Mouse (Mus musculus) lung, embryonic 14.5 days (tissue): ENCODE measurements around the gene Cr2. TPM values are rescaled to one million over a fixed set of nuclear protein-coding genes. Genes with fewer than 3 reads are reported as not detected.
"Not testable (repeated sequence)": the region's sequence is repeated elsewhere in the genome, so short reads cannot be mapped to it uniquely, and the experiment has no call there.

Experiments used
- ATAC-seq: fragments of 200-750 bp; cut with Nextera tagmentation; 2 replicates; pipeline ENCODE4 v1.8.0; 2017; ENCODE audit warnings: mild to moderate bottlenecking, moderate TSS enrichment, moderate library complexity; ENCODE audit not compliant: insufficient read depth
- DNase-seq: peaks from one replicate; pipeline ENCODE4 v3.0.0-alpha.2; 2015
- H3K27ac ChIP-seq: fragments of 300-500 bp; sonication (generic); 2 replicates; pipeline ENCODE4 v1.5.1; 2014; ENCODE audit warnings: low read depth, mild to moderate bottlenecking, moderate library complexity
- H3K27me3 ChIP-seq: fragments of 300-500 bp; sonication (generic); 2 replicates; pipeline ENCODE4 v1.6.1; 2014; ENCODE audit warnings: low read length, control low read depth; ENCODE audit not compliant: insufficient read depth
- H3K36me3 ChIP-seq: fragments of 300-500 bp; sonication (generic); 2 replicates; pipeline ENCODE4 v1.6.1; 2014; ENCODE audit warnings: control low read depth; ENCODE audit not compliant: insufficient read depth
- H3K4me1 ChIP-seq: fragments of 300-500 bp; sonication (generic); 2 replicates; pipeline ENCODE4 v1.6.1; 2014; ENCODE audit warnings: antibody characterized with exemption, control low read depth; ENCODE audit not compliant: insufficient read depth
- H3K4me2 ChIP-seq: fragments of 300-500 bp; sonication (generic); 2 replicates; pipeline ENCODE4 v1.6.1; 2014; ENCODE audit warnings: mild to moderate bottlenecking
- H3K4me3 ChIP-seq: fragments of 300-500 bp; sonication (generic); 2 replicates; pipeline ENCODE4 v1.5.1; 2014; ENCODE audit warnings: low read depth, low read length
- H3K9ac ChIP-seq: fragments of 300-500 bp; sonication (generic); 2 replicates; pipeline ENCODE4 v1.6.1; 2014
- H3K9me3 ChIP-seq: fragments of 300-500 bp; sonication (generic); 2 replicates; pipeline ENCODE4 v1.6.1; 2016; ENCODE audit warnings: low read depth, low read length, control low read depth
- CTCF ChIP-seq: IDR thresholded peaks from 2 replicates; pipeline ENCODE4 v1.5.1; 2016; ENCODE audit warnings: antibody characterized with exemption, low read depth
- WGBS: fragments of 180-500 bp; shearing (Covaris S2); extraction: QIAGEN DNeasy Blood & Tissue Kit; methylation state at CpG from one replicate; pipeline ENCODE4 v1.1.7; 2014; 5-methylcytosine and 5-hydroxymethylcytosine counted together
- polyA plus RNA-seq: library from polyadenylated mRNA; unstranded; fragments of >200 nt; fragmentation: Nextera tagmentation; extraction: Ambion mirVana; gene quantifications from 2 replicates; pipeline ENCODE4 v1.2.1, GENCODE M21; 2014

The Cr2 gene
- 0.20 and 0.39 TPM in 2 replicates for polyA plus RNA-seq

- Histone ChIP-seq H3K4me2 (peak within 1 kb of the TSS; percentile 52), H3K27me3 (no peaks in the 10 kb centered on the region), H3K27ac (no peak within 1 kb of the TSS), H3K9me3 (no peaks in the 10 kb centered on the region), H3K4me3 (0 out of 2 replicates have a peak within 1 kb of the TSS, but pooled peaks have one; percentile 6), H3K36me3 (no peaks in the 10 kb centered on the region), H3K4me1 (no peaks in the 10 kb centered on the region), H3K9ac (0 out of 2 replicates have a peak within 1 kb of the TSS, but pooled peaks have one; percentile 22)
- peak; percentile 99 for ATAC-seq
- 6% methylated on average over 20 of the region's 20 CpGs for WGBS
- TF ChIP-seq CTCF = peak; percentile 50
- peak; percentile 81 for DNase-seq
Observed at GRCm38 (mm10) chr1:195175980-195176931, at the start of gene Cr2. Gene Cr2, minus strand, starts transcription at chr1:195176716.

- Histone ChIP-seq H3K4me1 (no peaks in the 10 kb centered on the region), H3K9ac (no peak overlapping the region), H3K9me3 (no peaks in the 10 kb centered on the region), H3K27ac (no peak overlapping the region), H3K4me2 (no peak overlapping the region), H3K4me3 (no peak overlapping the region), H3K27me3 (no peaks in the 10 kb centered on the region), H3K36me3 (no peaks in the 10 kb centered on the region)
- WGBS = 50% methylated on average over 2 of the region's 2 CpGs
- TF ChIP-seq CTCF = no peak
- DNase-seq (no peak), ATAC-seq (no peak)
Observed at GRCm38 (mm10) chr1:195221781-195222180, 45.3 kb upstream of the Cr2 start.

- not testable (repeated sequence) for DNase-seq, H3K4me2 ChIP-seq, ATAC-seq, H3K27me3 ChIP-seq, H3K9ac ChIP-seq, H3K4me1 ChIP-seq, H3K36me3 ChIP-seq, H3K9me3 ChIP-seq, H3K4me3 ChIP-seq, H3K27ac ChIP-seq
- 56% methylated on average over 19 of the region's 19 CpGs for WGBS
Observed at GRCm38 (mm10) chr1:195212851-195213250, 36.3 kb upstream of the Cr2 start.

GRCm38 (mm10) chr1:195184746-195185145, 8.2 kb upstream of the Cr2 start:
- TF ChIP-seq CTCF = no peak
- no peak overlapping the region for H3K9ac ChIP-seq
- H3K9me3 ChIP-seq = no peaks in the 10 kb centered on the region
- no peaks in the 10 kb centered on the region for H3K27me3 ChIP-seq
- ATAC-seq (no peak), DNase-seq (no peak)
- no peak overlapping the region for H3K4me3 ChIP-seq
- H3K27ac ChIP-seq = no peak overlapping the region
- no peaks in the 10 kb centered on the region for H3K4me1 ChIP-seq
- H3K36me3 ChIP-seq = no peaks in the 10 kb centered on the region
- no peak overlapping the region for H3K4me2 ChIP-seq

- no peaks in the 10 kb centered on the region for H3K9me3 ChIP-seq
- 65% methylated on average over 9 of the region's 9 CpGs for WGBS
- H3K4me3 ChIP-seq = no peak overlapping the region
- H3K27me3 ChIP-seq = no peaks in the 10 kb centered on the region
- H3K27ac ChIP-seq = no peak overlapping the region
- ATAC-seq (no peak), DNase-seq (no peak)
- no peaks in the 10 kb centered on the region for H3K36me3 ChIP-seq
- H3K9ac ChIP-seq = no peak overlapping the region
- TF ChIP-seq CTCF = no peak
- no peaks in the 10 kb centered on the region for H3K4me1 ChIP-seq
- no peak overlapping the region for H3K4me2 ChIP-seq
Observed at GRCm38 (mm10) chr1:195164996-195165755, 11.3 kb downstream of the Cr2 start.

DNA sequence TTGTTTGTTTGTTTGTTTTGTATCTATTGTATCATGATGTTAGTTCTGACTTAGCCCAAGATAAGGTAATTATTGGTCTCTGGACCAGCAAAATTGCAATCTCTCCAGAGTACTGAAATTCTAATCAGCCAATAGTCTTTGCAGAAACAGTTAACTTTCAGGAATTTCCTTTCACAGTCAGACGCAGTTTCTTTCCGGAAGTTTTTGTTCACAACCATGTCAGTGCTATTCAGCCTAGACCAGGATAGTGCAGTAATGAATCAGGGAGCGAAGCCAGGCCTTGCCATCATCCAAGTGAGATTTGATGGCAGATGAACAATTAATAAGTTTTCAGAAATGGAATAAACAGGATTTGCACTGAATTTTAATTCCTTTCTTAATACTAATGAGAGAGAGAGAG, 44.4 kb downstream of the Cr2 start:
- Histone ChIP-seq H3K36me3 (peaks cover 10% of the 10 kb centered on the region), H3K27me3 (no peaks in the 10 kb centered on the region), H3K4me3 (peak overlapping the region; percentile 64), H3K4me1 (no peaks in the 10 kb centered on the region), H3K9me3 (no peaks in the 10 kb centered on the region), H3K9ac (no peak overlapping the region), H3K4me2 (peak overlapping the region; percentile 78), H3K27ac (peak overlapping the region; percentile 99; the same call in 1 of the 2 replicates)
- TF ChIP-seq CTCF = no peak
- DNase-seq = peak; percentile 57
- WGBS = 24% methylated on average over 3 of the region's 3 CpGs
- no peak for ATAC-seq

DNA sequence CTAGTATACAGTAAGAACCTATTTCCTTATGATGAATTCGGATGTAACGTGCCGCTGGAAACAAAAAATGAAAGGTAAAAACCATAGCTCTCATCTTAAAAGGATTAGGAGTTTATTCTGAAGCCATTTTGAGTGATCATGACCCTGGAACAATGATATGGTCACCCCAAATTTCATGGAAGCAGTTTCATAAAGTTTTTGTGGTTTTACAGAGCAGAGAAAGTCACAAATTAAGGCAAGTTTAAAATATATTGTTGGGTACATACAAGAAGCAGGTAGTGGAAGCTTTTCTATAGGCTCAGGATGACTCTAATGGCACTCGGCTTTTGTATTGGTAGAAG, 44.9 kb downstream of the Cr2 start:
- WGBS = 20% methylated on average over 4 of the region's 4 CpGs
- Histone ChIP-seq H3K4me2 (peak overlapping the region; percentile 78), H3K4me1 (no peaks in the 10 kb centered on the region), H3K36me3 (peaks cover 13% of the 10 kb centered on the region), H3K27me3 (no peaks in the 10 kb centered on the region), H3K27ac (peak overlapping the region; percentile 99), H3K9me3 (no peaks in the 10 kb centered on the region), H3K4me3 (peak overlapping the region; percentile 64), H3K9ac (no peak overlapping the region; the same call in 1 of the 2 replicates)
- ATAC-seq (no peak), DNase-seq (no peak)
- TF ChIP-seq CTCF = no peak
